Mouse (Mus musculus) intestine, postnatal 0 days (tissue): ENCODE data around the gene Pawr. TPM values are rescaled to one million over a fixed set of nuclear protein-coding genes. Genes with fewer than 3 reads are reported as not detected.

Experiments used
- ATAC-seq: fragments of 200-750 bp; cut with Nextera tagmentation; 2 replicates; pipeline ENCODE4 v1.8.0; 2017; ENCODE audit warnings: mild to moderate bottlenecking, moderate TSS enrichment, moderate library complexity
- H3K27ac ChIP-seq: fragments of 300-500 bp; sonication (generic); 2 replicates; pipeline ENCODE4 v1.5.1; 2014; ENCODE audit warnings: mild to moderate bottlenecking, low read depth, low read length, moderate library complexity
- H3K27me3 ChIP-seq: fragments of 300-500 bp; sonication (generic); replicated peaks from 2 replicates; pipeline ENCODE4 v1.6.1; 2014; ENCODE audit warnings: low read length, mixed read lengths; ENCODE audit not compliant: control insufficient read depth, insufficient read depth
- H3K36me3 ChIP-seq: fragments of 300-500 bp; sonication (generic); 2 replicates; pipeline ENCODE4 v1.6.1; 2014; ENCODE audit warnings: mild to moderate bottlenecking, moderate library complexity; ENCODE audit not compliant: control insufficient read depth, insufficient read depth
- H3K4me1 ChIP-seq: fragments of 300-500 bp; sonication (generic); replicated peaks from 2 replicates; pipeline ENCODE4 v1.6.1; 2014; ENCODE audit warnings: antibody characterized with exemption, low read length, mixed read lengths; ENCODE audit not compliant: control insufficient read depth, insufficient read depth
- H3K4me2 ChIP-seq: fragments of 300-500 bp; sonication (generic); replicated peaks from 2 replicates; pipeline ENCODE4 v1.6.1; 2014; ENCODE audit warnings: low read depth, mild to moderate bottlenecking, moderate library complexity
- H3K4me3 ChIP-seq: fragments of 300-500 bp; sonication (generic); 2 replicates; pipeline ENCODE4 v1.5.1; 2014; ENCODE audit warnings: low read depth, low read length
- H3K9ac ChIP-seq: fragments of 300-500 bp; sonication (generic); 2 replicates; pipeline ENCODE4 v1.6.1; 2014; ENCODE audit warnings: mild to moderate bottlenecking, low read depth, low read length
- H3K9me3 ChIP-seq: fragments of 300-500 bp; sonication (generic); 2 replicates; pipeline ENCODE4 v1.6.1; 2016; ENCODE audit warnings: mixed run types; ENCODE audit not compliant: control insufficient read depth
- CTCF ChIP-seq: sonication (generic); IDR thresholded peaks from 2 replicates; pipeline ENCODE4 v1.5.1; 2016; ENCODE audit warnings: low read depth, mild to moderate bottlenecking, control low read depth, antibody characterized with exemption, moderate library complexity
- WGBS: fragments of 180-500 bp; shearing (Covaris S2); extraction: QIAGEN DNeasy Blood & Tissue Kit; methylation state at CpG from one replicate; pipeline ENCODE4 v1.1.7; 2014; 5-methylcytosine and 5-hydroxymethylcytosine counted together
- polyA plus RNA-seq: library from polyadenylated mRNA; unstranded; fragments of >200 nt; fragmentation: Nextera tagmentation; extraction: Ambion mirVana; gene quantifications from 2 replicates; pipeline ENCODE4 v1.2.1, GENCODE M21; 2015

Gene Pawr
- polyA plus RNA-seq, 1 experiment from 2014 or later = 12.3 TPM

DNA sequence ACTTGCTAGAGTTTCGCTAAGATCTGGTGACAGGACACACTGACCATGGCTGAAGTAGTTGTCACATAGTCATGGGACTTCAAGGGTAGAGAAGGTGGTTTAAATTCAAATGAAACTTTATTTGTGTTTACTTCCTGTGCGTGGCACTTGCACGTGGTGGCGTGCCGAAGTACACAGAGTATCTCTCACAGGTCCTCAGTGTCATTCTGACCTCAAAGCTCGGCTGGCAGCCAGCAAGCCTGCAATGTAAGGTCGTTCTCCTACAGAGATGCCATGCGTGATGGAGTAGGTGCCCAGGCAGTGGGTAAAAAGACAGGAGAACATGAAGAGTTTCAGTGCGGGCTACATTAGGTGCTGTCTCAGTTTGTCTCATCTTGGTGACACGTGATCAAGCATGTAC is 48.8 kb downstream of the Pawr start:
- no peak for TF ChIP-seq CTCF
- Histone ChIP-seq H3K9ac (no peak overlapping the region), H3K4me2 (no peak overlapping the region), H3K27me3 (no peaks in the 10 kb centered on the region), H3K36me3 (peaks cover 3% of the 10 kb centered on the region; the same call in 1 of the 2 replicates), H3K4me1 (no peaks in the 10 kb centered on the region; the same call in 1 of the 2 replicates), H3K27ac (no peak overlapping the region), H3K9me3 (no peaks in the 10 kb centered on the region), H3K4me3 (no peak overlapping the region)
- no peak for ATAC-seq
- WGBS = 88% methylated on average over 10 of the region's 10 CpGs

- H3K9ac ChIP-seq = no peak overlapping the region
- ATAC-seq = peak; percentile 59
- H3K4me2 ChIP-seq = no peak overlapping the region
- H3K27me3 ChIP-seq = no peaks in the 10 kb centered on the region
- peak overlapping the region; percentile 21; the same call in 1 of the 2 replicates for H3K27ac ChIP-seq
- TF ChIP-seq CTCF = no peak
- 51% methylated on average over 9 of the region's 9 CpGs for WGBS
- peaks cover 3% of the 10 kb centered on the region; the same call in 1 of the 2 replicates for H3K36me3 ChIP-seq
- no peaks in the 10 kb centered on the region for H3K9me3 ChIP-seq
- no peaks in the 10 kb centered on the region; the same call in 1 of the 2 replicates for H3K4me1 ChIP-seq
- no peak overlapping the region for H3K4me3 ChIP-seq
Observed at GRCm38 (mm10) chr10:108384153-108384769, 52.3 kb downstream of the Pawr start.

- no peaks in the 10 kb centered on the region; the same call in 1 of the 2 replicates for H3K4me1 ChIP-seq
- no peak for TF ChIP-seq CTCF
- H3K27me3 ChIP-seq = no peaks in the 10 kb centered on the region
- no peak overlapping the region for H3K9ac ChIP-seq
- H3K27ac ChIP-seq = no peak overlapping the region
- no peak overlapping the region for H3K4me3 ChIP-seq
- peaks cover 3% of the 10 kb centered on the region; the same call in 1 of the 2 replicates for H3K36me3 ChIP-seq
- ATAC-seq = no peak
- WGBS = 45% methylated on average over 5 of the region's 5 CpGs
- no peak overlapping the region for H3K4me2 ChIP-seq
- H3K9me3 ChIP-seq = no peaks in the 10 kb centered on the region
Observed at GRCm38 (mm10) chr10:108385480-108385955, 53.6 kb downstream of the Pawr start.

DNA sequence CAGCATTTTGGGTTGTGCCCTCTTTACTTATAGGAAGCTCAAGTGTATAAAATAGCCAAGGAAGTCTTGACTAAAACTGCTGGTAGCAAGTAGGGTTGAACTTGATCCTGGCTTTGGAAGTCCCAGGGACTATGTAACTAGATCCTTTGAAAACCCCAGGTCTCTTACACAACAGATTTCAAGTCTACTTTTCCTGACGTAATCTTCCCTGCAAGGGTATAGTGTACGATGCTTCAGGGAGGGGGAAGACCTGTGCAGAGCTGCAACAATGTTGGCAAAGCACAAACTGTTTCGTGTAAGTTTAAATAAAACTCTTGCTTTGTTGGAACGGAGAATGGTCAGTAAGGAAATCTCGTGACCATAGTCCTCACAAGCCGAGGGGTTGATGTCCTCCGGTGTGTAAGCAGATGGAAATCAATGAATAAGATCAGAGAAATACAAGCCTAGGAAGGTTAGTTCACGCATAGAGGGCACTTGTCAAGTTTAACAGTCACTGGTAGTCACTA is 56.5 kb downstream of the Pawr start:
- peaks cover 3% of the 10 kb centered on the region; the same call in 1 of the 2 replicates for H3K36me3 ChIP-seq
- H3K27ac ChIP-seq = no peak overlapping the region
- no peak overlapping the region for H3K4me2 ChIP-seq
- H3K4me3 ChIP-seq = no peak overlapping the region
- TF ChIP-seq CTCF = no peak
- no peak for ATAC-seq
- 87% methylated on average over 8 of the region's 8 CpGs for WGBS
- no peaks in the 10 kb centered on the region for H3K27me3 ChIP-seq
- H3K9ac ChIP-seq = no peak overlapping the region
- no peaks in the 10 kb centered on the region for H3K9me3 ChIP-seq
- no peaks in the 10 kb centered on the region; the same call in 1 of the 2 replicates for H3K4me1 ChIP-seq

DNA sequence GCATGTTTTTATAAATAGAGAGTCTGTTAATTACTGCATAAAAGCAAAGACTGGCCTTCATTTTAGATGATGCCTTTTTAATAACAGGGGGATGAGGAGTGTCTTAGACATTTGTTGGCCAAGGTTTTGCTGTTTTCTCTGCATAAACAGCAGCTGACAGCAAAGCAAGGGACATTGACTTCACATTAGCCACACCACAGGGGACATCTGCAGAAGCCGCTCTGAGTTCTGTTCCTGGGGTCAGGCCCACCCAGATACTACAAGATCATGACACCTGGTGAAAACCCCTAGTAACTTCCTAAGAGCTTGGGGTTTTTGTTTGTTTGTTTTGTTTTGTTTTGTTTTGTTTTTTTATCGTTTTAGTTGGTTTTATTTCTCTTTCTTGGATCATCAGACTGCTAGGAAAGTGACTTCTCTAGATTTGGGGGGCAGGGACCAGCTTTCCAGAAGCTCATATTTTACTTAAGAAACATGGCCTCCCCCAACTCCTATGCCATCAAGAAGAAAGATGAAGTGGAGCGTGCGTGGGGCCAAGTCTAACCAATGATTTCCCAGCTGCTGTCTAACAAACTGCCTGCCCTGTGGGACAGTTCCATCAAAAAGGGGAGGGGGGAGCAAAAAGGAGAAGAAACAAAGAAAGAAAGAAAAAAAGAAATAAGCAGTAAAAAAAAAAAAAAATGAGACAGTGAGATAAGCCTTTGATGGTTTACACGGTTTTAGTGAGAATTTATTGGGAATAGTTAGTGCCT is 57.4 kb downstream of the Pawr start:
- 59% methylated on average over 5 of the region's 5 CpGs for WGBS
- H3K27me3 ChIP-seq = no peaks in the 10 kb centered on the region
- no peak overlapping the region for H3K9ac ChIP-seq
- H3K9me3 ChIP-seq = no peaks in the 10 kb centered on the region
- no peak overlapping the region for H3K27ac ChIP-seq
- peaks cover 3% of the 10 kb centered on the region; the same call in 1 of the 2 replicates for H3K36me3 ChIP-seq
- ATAC-seq = no peak
- TF ChIP-seq CTCF = no peak
- no peak overlapping the region for H3K4me2 ChIP-seq
- no peaks in the 10 kb centered on the region; the same call in 1 of the 2 replicates for H3K4me1 ChIP-seq
- H3K4me3 ChIP-seq = no peak overlapping the region

- 40% methylated on average over 4 of the region's 4 CpGs for WGBS
- Histone ChIP-seq H3K9ac (no peak overlapping the region), H3K4me2 (no peak overlapping the region), H3K9me3 (no peaks in the 10 kb centered on the region), H3K36me3 (0 out of 2 replicates have a peak, but pooled peaks cover under 1% of the 10 kb centered on the region), H3K27me3 (no peaks in the 10 kb centered on the region), H3K4me1 (no peaks in the 10 kb centered on the region), H3K4me3 (no peak overlapping the region), H3K27ac (no peak overlapping the region)
- no peak for ATAC-seq
- TF ChIP-seq CTCF = no peak
Observed at GRCm38 (mm10) chr10:108389927-108390287, 58.0 kb downstream of the Pawr start.
